Mouse (Mus musculus) thymus, adult 2 months (tissue): ENCODE measurements around the gene Agap3. TPM values are rescaled to one million over a fixed set of nuclear protein-coding genes. Genes with fewer than 3 reads are reported as not detected.
A peak's percentile ranks its signal among the peaks of the same experiment; 100 is the strongest.

ENCODE experiments used
- DNase-seq: peaks from one replicate; pipeline ENCODE4 v3.0.0; 2021
- H3K27ac ChIP-seq: fragments of 200-500 bp; 2 replicates; pipeline ENCODE4 v1.5.1; 2012; ENCODE audit warnings: low read length, control low read depth; ENCODE audit not compliant: control insufficient read depth, insufficient read depth
- H3K27me3 ChIP-seq: fragments of 200-500 bp; 2 replicates; pipeline ENCODE4 v1.6.1; 2012; ENCODE audit warnings: mild to moderate bottlenecking, low read length, moderate library complexity, mixed read lengths; ENCODE audit not compliant: control insufficient read depth, insufficient read depth
- H3K36me3 ChIP-seq: fragments of 200-500 bp; 2 replicates; pipeline ENCODE4 v1.6.1; 2012; ENCODE audit warnings: mild to moderate bottlenecking, low read length, moderate library complexity; ENCODE audit not compliant: control insufficient read depth, insufficient read depth
- H3K4me1 ChIP-seq: fragments of 200-500 bp; replicated peaks from 2 replicates; pipeline ENCODE4 v1.6.1; 2012; ENCODE audit warnings: low read length; ENCODE audit not compliant: control insufficient read depth, insufficient read depth
- H3K4me3 ChIP-seq: fragments of 200-500 bp; 2 replicates; pipeline ENCODE4 v1.5.1; 2012; ENCODE audit warnings: mild to moderate bottlenecking, low read length, control low read depth, moderate library complexity; ENCODE audit not compliant: control insufficient read depth, insufficient read depth
- CTCF ChIP-seq: fragments of 200-500 bp; IDR thresholded peaks from 2 replicates; pipeline ENCODE4 v1.5.1; 2012; ENCODE audit warnings: mild to moderate bottlenecking, control low read depth, low read length, moderate library complexity, borderline replicate concordance; ENCODE audit not compliant: control insufficient read depth, poor library complexity, insufficient read depth; ENCODE audit errors: extremely low read depth
- POLR2A ChIP-seq: fragments of 200-500 bp; IDR thresholded peaks from 2 replicates; pipeline ENCODE4 v1.6.1; 2012; ENCODE audit warnings: mild to moderate bottlenecking, low read length, control low read depth, moderate library complexity; ENCODE audit not compliant: control insufficient read depth, poor library complexity, insufficient read depth; ENCODE audit errors: extremely low read depth
- WGBS: fragments of 180-500 bp; shearing (Covaris S2); methylation state at CpG from one replicate; pipeline ENCODE4 v1.1.7; 2018; 5-methylcytosine and 5-hydroxymethylcytosine counted together
- polyA plus RNA-seq: library from polyadenylated mRNA; depleted of rRNA; stranded (reverse); fragments of >200 nt; gene quantifications from 2 replicates; pipeline ENCODE4 v1.2.3, GENCODE M21; 2012; rRNA removed

Agap3 gene
- polyA plus RNA-seq, 1 experiment, result 111 TPM

GRCm38 (mm10) chr5:24542643-24543042 lies 90.7 kb downstream of the Agap3 start:
- Histone ChIP-seq H3K4me3 (no peak overlapping the region), H3K27ac (no peak overlapping the region), H3K27me3 (no peaks in the 10 kb centered on the region), H3K36me3 (no peaks in the 10 kb centered on the region), H3K4me1 (peaks cover 5% of the 10 kb centered on the region)
- 84% methylated on average over 7 of the region's 7 CpGs for WGBS
- no peak for TF ChIP-seq CTCF
- TF ChIP-seq POLR2A, result no peak
- DNase-seq, result no peak

GRCm38 (mm10) chr5:24550598-24551316 lies 98.8 kb downstream of the Agap3 start:
- Histone ChIP-seq H3K27me3 (no peaks in the 10 kb centered on the region), H3K4me1 (no peaks in the 10 kb centered on the region; the same call in 1 of the 2 replicates), H3K27ac (no peak overlapping the region), H3K36me3 (no peaks in the 10 kb centered on the region), H3K4me3 (no peak overlapping the region)
- TF ChIP-seq CTCF, result no peak
- no peak for TF ChIP-seq POLR2A
- WGBS, result 36% methylated on average over 26 of the region's 26 CpGs
- peak; percentile 42 for DNase-seq

GRCm38 (mm10) chr5:24551317-24551688 lies 99.3 kb downstream of the Agap3 start:
- Histone ChIP-seq H3K36me3 (no peaks in the 10 kb centered on the region), H3K4me3 (no peak overlapping the region), H3K27ac (no peak overlapping the region), H3K4me1 (no peaks in the 10 kb centered on the region; the same call in 1 of the 2 replicates), H3K27me3 (no peaks in the 10 kb centered on the region)
- TF ChIP-seq POLR2A, result no peak
- TF ChIP-seq CTCF, result no peak
- 79% methylated on average over 2 of the region's 2 CpGs for WGBS
- no peak for DNase-seq

Other genes starting within 250 kb of the Agap3 start
- gene Kcnh2, start 100.6 kb upstream of the Agap3 start, polyA plus RNA-seq, result 187 and 196 TPM in 2 replicates
- 3.7 and 5.7 TPM in 2 replicates for gene Nos3, start 87.4 kb upstream of the Agap3 start, polyA plus RNA-seq
- 6.8 and 8.1 TPM in 2 replicates for gene Atg9b, start 60.0 kb upstream of the Agap3 start, polyA plus RNA-seq
- gene Abcb8, start 58.5 kb upstream of the Agap3 start, polyA plus RNA-seq, result 78.2 and 85.0 TPM in 2 replicates
- gene Asic3, start 38.8 kb upstream of the Agap3 start, polyA plus RNA-seq, result 2.1 and 2.6 TPM in 2 replicates
- 62.3 and 87.0 TPM in 2 replicates for gene Cdk5, start 28.6 kb upstream of the Agap3 start, polyA plus RNA-seq
- gene Slc4a2, start 28.3 kb upstream of the Agap3 start, polyA plus RNA-seq, result 116 and 118 TPM in 2 replicates
- gene Fastk, start 6.9 kb upstream of the Agap3 start, polyA plus RNA-seq, result 424 and 481 TPM in 2 replicates
- 122 and 136 TPM in 2 replicates for gene Tmub1, start 4.3 kb upstream of the Agap3 start, polyA plus RNA-seq
- gene Gbx1, start 75.0 kb downstream of the Agap3 start, polyA plus RNA-seq, result 0.05 TPM in 2 replicates
- 0.38 and 9.5 TPM in 2 replicates for gene Asb10, start 88.8 kb downstream of the Agap3 start, polyA plus RNA-seq
- not detected in 2 replicates for gene 4931409K22Rik, start 104.6 kb downstream of the Agap3 start, polyA plus RNA-seq
- 117 and 121 TPM in 2 replicates for gene Abcf2, start 125.3 kb downstream of the Agap3 start, polyA plus RNA-seq
- 53.5 and 55.5 TPM in 2 replicates for gene Chpf2, start 134.6 kb downstream of the Agap3 start, polyA plus RNA-seq
- 3.7 and 6.1 TPM in 2 replicates for gene Smarcd3, start 172.2 kb downstream of the Agap3 start, polyA plus RNA-seq
- 70.5 and 75.4 TPM in 2 replicates for gene Nub1, start 233.4 kb downstream of the Agap3 start, polyA plus RNA-seq